Mouse (Mus musculus) midbrain, embryonic 13.5 days (tissue): ENCODE measurements around the gene Klhl29. TPM values are rescaled to one million over a fixed set of nuclear protein-coding genes. Genes with fewer than 3 reads are reported as not detected.

Experiments
- ATAC-seq: fragments of 200-750 bp; cut with Nextera tagmentation; 2 replicates; pipeline ENCODE4 v1.8.0; 2017; ENCODE audit warnings: mild to moderate bottlenecking, moderate TSS enrichment, moderate library complexity
- H3K27ac ChIP-seq: fragments of 300-500 bp; sonication (generic); 2 replicates; pipeline ENCODE4 v1.5.1; 2015; ENCODE audit warnings: inconsistent platforms, mild to moderate bottlenecking, moderate library complexity
- H3K27me3 ChIP-seq: fragments of 300-500 bp; sonication (generic); 2 replicates; pipeline ENCODE4 v1.6.1; 2015; ENCODE audit warnings: mild to moderate bottlenecking, inconsistent platforms
- H3K36me3 ChIP-seq: fragments of 300-500 bp; sonication (generic); 2 replicates; pipeline ENCODE4 v1.6.1; 2015; ENCODE audit warnings: mild to moderate bottlenecking, inconsistent platforms
- H3K4me1 ChIP-seq: fragments of 300-500 bp; sonication (generic); replicated peaks from 2 replicates; pipeline ENCODE4 v1.6.1; 2015; ENCODE audit warnings: inconsistent platforms
- H3K4me2 ChIP-seq: fragments of 300-500 bp; sonication (generic); replicated peaks from 2 replicates; pipeline ENCODE4 v1.6.1; 2015; ENCODE audit warnings: moderate library complexity, mild to moderate bottlenecking, inconsistent platforms
- H3K4me3 ChIP-seq: fragments of 300-500 bp; sonication (generic); replicated peaks from 2 replicates; pipeline ENCODE4 v1.5.1; 2015; ENCODE audit warnings: mild to moderate bottlenecking, inconsistent platforms
- H3K9ac ChIP-seq: fragments of 300-500 bp; sonication (generic); replicated peaks from 2 replicates; pipeline ENCODE4 v1.6.1; 2015; ENCODE audit warnings: mild to moderate bottlenecking, inconsistent platforms
- H3K9me3 ChIP-seq: fragments of 300-500 bp; sonication (generic); 2 replicates; pipeline ENCODE4 v1.6.1; 2016; ENCODE audit warnings: mild to moderate bottlenecking, inconsistent platforms
- WGBS: fragments of 180-500 bp; shearing (Covaris S2); methylation state at CpG from one replicate; pipeline ENCODE4 v1.1.7; 2015; 5-methylcytosine and 5-hydroxymethylcytosine counted together
- polyA plus RNA-seq: library from polyadenylated mRNA; unstranded; fragments of >200 nt; fragmentation: Nextera tagmentation; extraction: Ambion mirVana; gene quantifications from 2 replicates; pipeline ENCODE4 v1.2.1, GENCODE M21; 2015

The Klhl29 gene
- polyA plus RNA-seq, 1 experiment from 2014 or later, result 4.0 TPM

- H3K27ac ChIP-seq, result no peak overlapping the region
- no peak for ATAC-seq
- 78% methylated on average over 5 of the region's 5 CpGs for WGBS
These were observed 258.9 kb downstream of the Klhl29 start for GRCm38 (mm10) chr12:5116605-5117004.

DNA sequence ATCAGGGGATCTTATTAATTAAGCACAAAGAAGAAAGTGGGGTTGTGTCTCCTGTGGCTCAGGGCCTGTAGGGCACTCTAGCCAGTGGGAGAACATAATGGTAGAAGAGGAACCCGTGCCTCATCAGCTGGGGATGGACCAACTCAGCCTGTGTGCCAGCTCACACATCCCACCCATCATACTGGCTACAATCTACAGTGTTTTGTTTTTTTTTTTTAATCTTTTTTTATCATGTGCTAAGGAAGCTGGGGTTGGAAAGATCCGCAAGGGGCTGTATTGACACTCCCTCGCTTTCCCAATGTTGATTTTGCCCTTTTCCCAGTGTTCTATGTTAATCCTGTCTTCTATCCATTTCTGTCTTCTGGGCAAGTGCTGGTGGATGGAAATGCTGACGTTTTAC lies 260.9 kb downstream of the Klhl29 start:
- ATAC-seq, result no peak

More at GRCm38 (mm10) chr12:5116605-5117004, 258.9 kb downstream of the Klhl29 start:
- H3K36me3 ChIP-seq, result no peaks in the 10 kb centered on the region
- no peak overlapping the region for H3K4me2 ChIP-seq
- H3K4me1 ChIP-seq, result peaks cover 27% of the 10 kb centered on the region
- no peaks in the 10 kb centered on the region for H3K27me3 ChIP-seq
- no peak overlapping the region for H3K9ac ChIP-seq
- H3K9me3 ChIP-seq, result no peaks in the 10 kb centered on the region
- no peak overlapping the region for H3K4me3 ChIP-seq

DNA sequence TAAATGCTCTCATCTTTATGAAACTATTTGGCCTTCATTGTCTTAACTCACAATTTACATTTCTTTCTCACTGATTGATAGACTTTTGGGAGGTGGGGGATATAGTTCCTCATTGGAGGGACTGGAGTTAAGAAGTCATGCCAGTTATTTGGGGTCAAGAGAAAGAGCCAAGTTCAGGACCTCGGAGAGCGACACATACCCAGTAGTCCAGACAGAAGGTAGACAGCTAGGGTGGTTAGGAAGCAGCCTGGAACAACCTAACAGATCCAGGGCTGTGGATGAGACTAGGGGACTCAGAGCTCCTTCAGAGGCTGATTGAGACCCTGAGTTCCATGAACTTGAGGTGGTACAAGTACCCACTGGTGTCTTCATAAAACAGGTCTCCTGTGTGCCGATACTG lies 264.1 kb downstream of the Klhl29 start:
- ATAC-seq, result no peak
- H3K36me3 ChIP-seq, result no peaks in the 10 kb centered on the region
- H3K27ac ChIP-seq, result no peak overlapping the region
- H3K4me2 ChIP-seq, result no peak overlapping the region
- WGBS, result 68% methylated on average over 3 of the region's 3 CpGs
- peaks cover 10% of the 10 kb centered on the region for H3K4me1 ChIP-seq
- H3K9ac ChIP-seq, result no peak overlapping the region
- H3K27me3 ChIP-seq, result no peaks in the 10 kb centered on the region
- H3K9me3 ChIP-seq, result no peaks in the 10 kb centered on the region
- H3K4me3 ChIP-seq, result no peak overlapping the region

More for the DNA sequence above, 260.9 kb downstream of the Klhl29 start:
- H3K27ac ChIP-seq, result no peak overlapping the region
- peaks cover 19% of the 10 kb centered on the region for H3K4me1 ChIP-seq
- no peaks in the 10 kb centered on the region for H3K27me3 ChIP-seq
- 77% methylated on average over 4 of the region's 4 CpGs for WGBS
- no peak overlapping the region for H3K4me3 ChIP-seq
- no peaks in the 10 kb centered on the region for H3K36me3 ChIP-seq
- no peak overlapping the region for H3K4me2 ChIP-seq
- no peaks in the 10 kb centered on the region for H3K9me3 ChIP-seq
- no peak overlapping the region for H3K9ac ChIP-seq

GRCm38 (mm10) chr12:5108613-5109012 lies 266.9 kb downstream of the Klhl29 start:
- no peak overlapping the region for H3K9ac ChIP-seq
- WGBS, result 60% methylated on average over 6 of the region's 6 CpGs
- H3K36me3 ChIP-seq, result peaks cover 7% of the 10 kb centered on the region; the same call in 1 of the 2 replicates
- no peak overlapping the region for H3K4me3 ChIP-seq
- H3K27me3 ChIP-seq, result no peaks in the 10 kb centered on the region
- no peaks in the 10 kb centered on the region for H3K9me3 ChIP-seq
- H3K4me2 ChIP-seq, result no peak overlapping the region
- 0 out of 2 replicates have a peak, but pooled peaks have one; percentile 52 for ATAC-seq
- 0 out of 2 replicates have a peak overlapping the region, but pooled peaks have one; percentile 19 for H3K27ac ChIP-seq
- H3K4me1 ChIP-seq, result peaks cover 9% of the 10 kb centered on the region

- Histone ChIP-seq H3K4me2 (no peak overlapping the region), H3K36me3 (peaks cover 7% of the 10 kb centered on the region; the same call in 1 of the 2 replicates), H3K27ac (no peak overlapping the region; the same call in 1 of the 2 replicates), H3K27me3 (no peaks in the 10 kb centered on the region), H3K4me3 (no peak overlapping the region), H3K9me3 (no peaks in the 10 kb centered on the region), H3K9ac (no peak overlapping the region), H3K4me1 (peaks cover 9% of the 10 kb centered on the region)
- WGBS, result 74% methylated on average over 2 of the region's 2 CpGs
- no peak for ATAC-seq
These were observed 267.7 kb downstream of the Klhl29 start for GRCm38 (mm10) chr12:5107795-5108194.

- Histone ChIP-seq H3K4me1 (peaks cover 15% of the 10 kb centered on the region), H3K9me3 (no peaks in the 10 kb centered on the region), H3K36me3 (peaks cover 7% of the 10 kb centered on the region; the same call in 1 of the 2 replicates), H3K4me2 (no peak overlapping the region), H3K9ac (no peak overlapping the region), H3K27ac (no peak overlapping the region), H3K27me3 (no peaks in the 10 kb centered on the region), H3K4me3 (no peak overlapping the region)
- ATAC-seq, result no peak
- 87% methylated on average over 9 of the region's 9 CpGs for WGBS
These were observed 270.9 kb downstream of the Klhl29 start for GRCm38 (mm10) chr12:5104422-5105052.

DNA sequence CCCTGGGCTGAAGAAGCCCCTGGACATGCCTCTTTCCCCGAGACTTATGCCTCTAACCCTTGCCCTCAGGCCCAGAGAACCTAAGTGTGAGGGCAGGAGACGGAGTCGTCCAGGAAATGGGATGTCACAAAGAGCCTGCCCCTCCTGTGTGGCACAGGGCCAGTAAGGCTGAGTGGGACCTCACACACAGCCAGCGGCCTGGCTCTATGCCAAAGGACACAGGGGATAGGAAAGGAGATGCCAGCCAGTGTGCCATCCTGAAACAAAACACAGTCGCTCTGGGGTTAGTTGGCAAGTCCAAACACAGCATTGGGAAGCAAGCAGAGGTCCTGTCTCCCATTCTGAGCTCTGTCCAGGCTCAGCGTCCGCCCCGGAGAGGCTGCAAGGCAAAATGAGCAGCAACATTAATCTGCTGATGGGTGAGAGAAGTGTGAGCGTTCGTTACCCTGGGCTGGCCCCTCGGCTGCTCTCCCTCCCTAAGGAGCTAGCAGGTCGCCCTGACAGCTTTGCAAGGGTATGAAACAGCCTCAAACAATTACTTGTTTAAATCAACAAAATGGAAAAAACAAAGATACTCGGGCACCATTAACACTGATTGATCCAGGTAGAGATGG lies 274.0 kb downstream of the Klhl29 start:
- H3K27me3 ChIP-seq, result no peaks in the 10 kb centered on the region
- no peak overlapping the region for H3K4me2 ChIP-seq
- no peak overlapping the region for H3K27ac ChIP-seq
- peaks cover 7% of the 10 kb centered on the region; the same call in 1 of the 2 replicates for H3K4me1 ChIP-seq
- peaks cover 10% of the 10 kb centered on the region; the same call in 1 of the 2 replicates for H3K36me3 ChIP-seq
- 76% methylated on average over 13 of the region's 13 CpGs for WGBS
- no peak overlapping the region for H3K4me3 ChIP-seq
- no peaks in the 10 kb centered on the region for H3K9me3 ChIP-seq
- ATAC-seq, result peak; percentile 50
- H3K9ac ChIP-seq, result no peak overlapping the region

DNA sequence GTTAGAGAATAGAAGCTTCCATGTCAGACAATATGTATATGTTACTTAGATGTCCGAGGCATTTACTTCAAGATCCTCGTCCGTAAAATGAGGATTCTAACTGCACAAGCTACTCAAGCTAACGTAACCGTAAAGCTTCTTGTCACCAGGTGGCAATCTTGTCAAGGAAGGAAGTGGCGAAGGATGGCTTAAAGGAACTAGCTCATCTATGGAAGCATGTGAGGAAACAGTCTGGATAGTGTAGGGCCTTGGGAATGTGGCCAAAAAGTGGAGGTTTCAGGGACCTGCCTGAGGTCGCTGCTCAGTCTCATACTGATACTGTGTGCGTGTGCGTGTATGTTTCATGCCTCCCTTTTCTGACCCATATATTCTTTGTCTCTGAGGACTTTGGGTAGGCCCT lies 275.9 kb downstream of the Klhl29 start:
- no peak overlapping the region for H3K4me2 ChIP-seq
- no peak overlapping the region for H3K9ac ChIP-seq
- 94% methylated on average over 9 of the region's 9 CpGs for WGBS
- peaks cover 7% of the 10 kb centered on the region; the same call in 1 of the 2 replicates for H3K4me1 ChIP-seq
- H3K27me3 ChIP-seq, result no peaks in the 10 kb centered on the region
- no peak for ATAC-seq
- peaks cover 12% of the 10 kb centered on the region; the same call in 1 of the 2 replicates for H3K36me3 ChIP-seq
- H3K4me3 ChIP-seq, result no peak overlapping the region
- no peak overlapping the region for H3K27ac ChIP-seq
- H3K9me3 ChIP-seq, result no peaks in the 10 kb centered on the region

DNA sequence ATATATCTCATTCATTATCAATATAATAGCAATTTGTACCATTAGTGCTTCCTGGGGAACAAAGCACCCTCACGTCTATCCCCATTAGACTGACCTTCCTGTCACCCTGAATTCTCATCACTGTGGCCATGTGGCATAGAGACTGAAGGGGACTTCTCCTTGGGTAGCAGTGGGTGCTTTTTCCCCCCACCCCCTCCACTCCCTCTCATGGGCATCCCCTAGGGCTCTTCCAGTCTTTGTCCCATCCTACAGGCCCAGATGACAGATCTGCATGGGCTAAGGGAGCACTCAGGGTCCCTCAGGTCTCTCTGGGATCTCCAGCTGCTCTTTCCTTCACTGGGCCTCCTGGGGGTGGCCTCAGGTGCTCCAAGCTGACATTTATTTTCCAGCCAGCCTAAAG lies 286.8 kb downstream of the Klhl29 start:
- WGBS, result 36% methylated on average over 1 of the region's 1 CpGs

GRCm38 (mm10) chr12:5087787-5088519 lies 287.5 kb downstream of the Klhl29 start:
- 39% methylated on average over 10 of the region's 10 CpGs for WGBS
- ATAC-seq, result peak; percentile 76
- H3K27ac ChIP-seq, result peak overlapping the region; percentile 77
- no peaks in the 10 kb centered on the region for H3K9me3 ChIP-seq
- H3K9ac ChIP-seq, result no peak overlapping the region
- H3K4me3 ChIP-seq, result no peak overlapping the region
- no peaks in the 10 kb centered on the region for H3K27me3 ChIP-seq
- H3K4me2 ChIP-seq, result 0 out of 2 replicates have a peak overlapping the region, but pooled peaks have one; percentile 5
- peaks cover 54% of the 10 kb centered on the region for H3K36me3 ChIP-seq
- peaks cover 28% of the 10 kb centered on the region for H3K4me1 ChIP-seq

More for the DNA sequence above, 286.8 kb downstream of the Klhl29 start:
- peak overlapping the region; percentile 86 for H3K27ac ChIP-seq
- H3K36me3 ChIP-seq, result peaks cover 54% of the 10 kb centered on the region
- H3K4me1 ChIP-seq, result peaks cover 28% of the 10 kb centered on the region
- H3K27me3 ChIP-seq, result no peaks in the 10 kb centered on the region
- H3K9ac ChIP-seq, result no peak overlapping the region
- no peak overlapping the region for H3K4me2 ChIP-seq
- no peaks in the 10 kb centered on the region for H3K9me3 ChIP-seq
- ATAC-seq, result peak; percentile 61
- H3K4me3 ChIP-seq, result no peak overlapping the region

GRCm38 (mm10) chr12:5084714-5085113 lies 290.8 kb downstream of the Klhl29 start:
- Histone ChIP-seq H3K4me3 (no peak overlapping the region), H3K4me1 (peaks cover 25% of the 10 kb centered on the region), H3K27ac (no peak overlapping the region), H3K36me3 (peaks cover 55% of the 10 kb centered on the region), H3K27me3 (no peaks in the 10 kb centered on the region), H3K9me3 (no peaks in the 10 kb centered on the region), H3K4me2 (no peak overlapping the region), H3K9ac (no peak overlapping the region)
- ATAC-seq, result no peak
- 93% methylated on average over 5 of the region's 5 CpGs for WGBS

DNA sequence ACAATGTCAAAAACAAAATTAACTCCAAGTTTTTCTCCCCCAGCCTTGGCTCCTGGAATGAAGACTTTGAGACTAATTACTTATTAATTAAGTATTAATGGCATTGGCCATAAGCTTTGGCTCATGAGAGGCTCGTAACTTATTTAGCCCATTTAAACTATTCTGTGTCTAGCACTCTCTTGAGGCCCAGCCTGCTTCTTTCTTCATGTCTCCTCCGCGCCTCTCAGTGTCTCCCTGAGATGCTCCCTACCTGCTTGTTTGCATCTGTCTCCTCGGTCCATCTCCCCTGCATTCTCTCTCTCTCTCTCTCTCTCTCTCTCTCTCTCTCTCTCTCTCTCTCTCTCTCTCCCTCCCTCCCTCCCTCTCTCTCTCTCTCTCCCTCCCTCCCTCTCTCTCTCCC lies 294.0 kb downstream of the Klhl29 start:
- no peak for ATAC-seq

More for the DNA sequence above, 294.0 kb downstream of the Klhl29 start:
- H3K9ac ChIP-seq, result no peak overlapping the region
- H3K4me1 ChIP-seq, result no peaks in the 10 kb centered on the region
- H3K27ac ChIP-seq, result no peak overlapping the region
- no peaks in the 10 kb centered on the region for H3K9me3 ChIP-seq
- no peak overlapping the region for H3K4me2 ChIP-seq
- H3K36me3 ChIP-seq, result peaks cover 54% of the 10 kb centered on the region
- H3K4me3 ChIP-seq, result no peak overlapping the region
- H3K27me3 ChIP-seq, result no peaks in the 10 kb centered on the region
- WGBS, result 88% methylated on average over 4 of the region's 4 CpGs
